Mouse (Mus musculus) adrenal gland (tissue): ENCODE data around the gene Lrch3.
"Not testable (repeated sequence)": the region's sequence is repeated elsewhere in the genome, so short reads cannot be mapped to it uniquely, and the experiment has no call there.

Source experiments
- intact Hi-C: fragments of 180-260 bp; cut with DNase I; formaldehyde crosslinking; loops from one replicate; pipeline ENCODE4 v1.15.1; 2025
- long read RNA-seq, 2 experiments: library from polyadenylated mRNA; unstranded; transcript quantifications; one replicate each; pipeline ENCODE4 v2.0.0; 2020; ENCODE audit warnings: borderline replicate concordance in 1 of 2; ENCODE audit not compliant: insufficient replicate concordance in 1 of 2

Lrch3 gene
- long read RNA-seq, experiment 1, full-length matches to known transcripts, result 1 of 8 reads
- long read RNA-seq, experiment 1, partial matches to known transcripts, result 2 of 8 reads
- long read RNA-seq, experiment 1, other reads (novel, unspliced or antisense), result 5 of 8 reads
- long read RNA-seq, experiment 2, full-length matches to known transcripts, result 2 of 16 reads
- long read RNA-seq, experiment 2, partial matches to known transcripts, result 9 of 16 reads
- long read RNA-seq, experiment 2, other reads (novel, unspliced or antisense), result 5 of 16 reads

DNA sequence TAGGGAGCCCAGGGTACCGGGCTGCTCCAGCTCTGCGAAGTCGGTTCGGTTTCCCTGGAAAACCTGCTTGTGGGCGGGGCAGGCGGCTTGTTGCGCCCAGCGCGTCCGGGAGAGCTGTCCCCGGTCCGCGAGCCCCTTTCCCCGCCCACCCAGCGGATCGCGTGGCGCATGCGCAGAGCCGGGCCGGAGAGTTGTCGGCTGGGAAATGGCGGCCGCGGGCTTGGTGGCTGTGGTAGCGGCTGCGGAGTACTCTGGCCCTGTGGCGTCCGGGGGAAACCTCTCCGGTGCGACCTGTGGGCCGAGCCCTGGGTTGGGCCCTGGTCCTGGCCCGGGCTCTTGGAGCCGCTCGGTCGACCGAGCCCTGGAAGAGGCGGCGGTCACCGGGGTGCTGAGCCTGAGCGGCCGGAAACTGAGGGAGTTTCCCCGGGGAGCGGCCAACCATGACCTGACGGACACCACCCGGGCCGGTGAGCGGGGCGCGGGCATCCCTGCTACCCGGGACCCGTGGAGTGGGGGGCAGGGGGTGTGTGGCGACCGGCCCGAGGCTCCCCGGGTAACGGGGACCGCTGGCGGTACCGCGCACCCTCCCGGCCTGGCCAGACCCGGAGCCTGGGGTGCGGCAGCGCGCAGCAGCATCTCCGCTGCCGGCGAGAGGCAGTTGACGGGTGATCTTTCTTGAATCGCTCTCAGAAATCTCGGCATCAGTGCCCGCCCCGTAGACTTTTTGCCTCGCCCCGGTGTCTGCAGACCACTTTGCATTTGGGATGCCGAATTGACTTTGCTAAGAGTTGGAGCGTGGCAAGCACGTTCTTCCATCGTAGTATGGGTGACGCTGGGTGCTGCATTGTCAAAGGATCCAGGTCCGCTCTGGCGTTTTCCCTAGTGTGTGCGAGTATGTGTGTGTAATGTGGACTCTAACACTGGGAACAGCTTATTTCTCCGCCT lies at the start of gene Lrch3:
Gene Lrch3, plus strand, starts transcription at position 164 of the 945 bp plus-strand sequence.
- intact Hi-C loops, result no loop called here

DNA sequence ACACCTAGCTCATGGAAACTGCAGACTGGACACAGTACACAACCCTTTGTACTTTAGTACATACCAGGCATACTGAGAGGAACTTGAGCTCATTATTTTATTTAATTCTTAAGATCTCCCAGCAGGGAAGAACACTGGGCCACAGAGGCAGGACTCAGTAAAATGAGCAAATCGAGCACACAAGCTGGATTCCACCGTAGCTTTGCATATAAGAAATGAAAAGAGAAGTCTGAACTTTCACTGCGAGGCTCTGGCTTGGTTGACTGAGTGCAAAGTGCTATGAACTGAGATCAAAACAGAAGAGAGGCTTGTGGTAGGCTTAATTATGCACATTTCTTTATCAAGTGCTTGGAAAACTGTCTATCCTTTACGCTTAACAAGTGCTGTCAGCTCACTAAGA lies 48.5 kb upstream of the Lrch3 start:
- intact Hi-C loops, result no loop called here

DNA sequence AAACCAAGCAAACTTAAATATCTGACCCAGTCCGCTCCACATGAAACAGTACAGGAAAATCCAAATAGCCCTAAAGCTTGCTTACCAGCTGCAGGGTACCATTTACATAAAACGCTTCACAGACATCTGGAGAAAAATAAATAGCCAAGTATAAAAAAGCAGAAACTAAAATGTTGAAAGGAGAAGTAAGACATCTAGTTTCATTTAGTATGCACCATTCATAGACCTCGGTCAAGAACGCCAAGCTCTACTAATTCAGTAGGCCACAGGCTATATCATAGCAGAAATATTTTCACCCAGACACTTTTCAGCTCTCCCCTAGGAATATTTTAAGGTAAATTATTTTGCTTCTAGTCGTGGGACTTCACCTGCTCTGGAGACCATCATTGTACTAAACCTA lies 47.2 kb upstream of the Lrch3 start:
- intact Hi-C loops, result no loop called here

DNA sequence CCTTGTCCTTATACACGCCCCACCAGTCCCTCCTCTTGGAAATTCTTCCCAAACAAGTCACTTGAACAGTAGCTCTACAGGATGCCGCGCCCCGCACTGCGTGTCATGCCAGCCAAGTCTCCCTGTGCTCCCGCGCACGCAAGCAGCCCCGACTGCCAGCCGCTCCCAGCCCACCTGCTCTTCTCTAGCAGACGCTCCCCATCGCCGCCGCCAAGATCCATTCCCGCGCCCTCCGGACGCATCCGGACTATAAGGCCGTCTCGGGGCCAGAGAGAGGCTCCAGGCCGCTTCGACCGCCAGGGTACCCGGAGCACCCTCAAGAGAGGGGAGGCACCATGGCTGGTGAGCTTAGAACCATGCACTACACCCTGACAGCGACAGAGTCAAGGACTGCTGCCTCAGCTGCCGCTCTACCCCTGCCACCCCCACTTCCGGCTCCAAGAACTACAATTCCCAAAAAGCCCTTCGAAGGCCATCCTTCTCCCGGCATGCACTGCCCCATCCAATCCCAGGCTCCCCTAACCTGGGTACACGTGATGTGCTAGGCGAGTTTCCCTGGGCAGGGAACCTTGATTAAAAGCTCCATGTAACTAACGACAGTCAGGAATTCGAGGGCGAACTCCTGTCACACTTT lies 45.9 kb upstream of the Lrch3 start:
- intact Hi-C loops, result no loop called here

DNA sequence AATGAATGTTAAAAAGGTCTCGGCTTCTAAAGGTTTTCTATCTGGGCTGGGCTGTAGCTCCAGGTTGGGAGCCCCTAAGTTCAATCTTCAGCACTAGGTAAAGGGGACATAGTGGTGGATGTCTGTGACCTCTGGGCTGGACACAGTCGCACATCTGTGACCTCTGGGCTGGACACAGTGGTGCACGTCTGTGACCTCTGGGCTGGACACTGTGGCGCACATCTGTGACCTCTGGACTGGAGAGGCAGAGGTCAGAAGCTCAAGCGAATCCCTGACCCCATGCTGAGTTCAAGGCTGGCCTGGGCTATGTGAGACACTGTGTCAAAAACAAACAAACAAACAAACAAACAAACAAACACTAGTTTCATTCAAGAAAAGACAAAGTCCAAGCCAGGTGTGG lies 43.7 kb upstream of the Lrch3 start:
- intact Hi-C loops, result no loop called here

DNA sequence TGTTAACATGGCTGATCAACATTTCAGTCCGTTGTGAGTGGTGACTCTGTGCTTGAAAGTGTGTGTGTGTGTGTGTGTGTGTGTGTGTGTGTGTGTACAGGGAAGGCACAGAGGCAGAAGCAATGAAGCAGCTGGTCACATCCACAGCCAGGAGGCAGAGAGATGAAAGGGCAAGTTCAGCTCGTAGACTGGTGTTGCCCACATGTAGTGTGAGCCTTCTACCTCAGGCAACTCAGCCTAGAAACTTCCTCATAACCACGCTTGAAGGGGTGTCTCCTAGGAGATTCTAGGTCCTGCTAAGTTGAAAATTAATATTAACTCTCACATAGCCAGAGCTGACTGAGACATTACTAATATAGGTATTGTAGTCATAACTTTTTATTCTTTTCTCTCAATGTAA lies 40.5 kb upstream of the Lrch3 start:
- intact Hi-C loops, result no loop called here

DNA sequence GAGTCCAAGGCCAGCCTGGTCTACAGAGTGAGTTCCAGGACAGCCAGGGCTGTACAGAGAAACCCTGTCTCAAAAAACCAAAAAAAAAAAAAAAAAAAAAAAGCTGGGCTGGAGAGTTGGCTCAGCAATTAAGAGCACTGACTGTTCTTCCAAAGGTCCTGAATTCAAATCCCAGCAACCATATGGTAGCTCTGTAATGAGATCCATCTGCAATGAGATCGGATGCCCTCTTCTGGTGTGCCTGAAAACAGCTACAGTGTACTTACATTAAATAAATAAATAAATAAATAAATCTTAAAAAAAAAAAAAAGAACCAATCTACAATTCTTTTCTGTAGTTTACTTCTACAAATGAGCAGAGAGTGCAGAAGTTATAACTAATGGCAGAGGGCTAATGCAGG lies 38.6 kb upstream of the Lrch3 start:
- intact Hi-C loops, result not testable (repeated sequence)

DNA sequence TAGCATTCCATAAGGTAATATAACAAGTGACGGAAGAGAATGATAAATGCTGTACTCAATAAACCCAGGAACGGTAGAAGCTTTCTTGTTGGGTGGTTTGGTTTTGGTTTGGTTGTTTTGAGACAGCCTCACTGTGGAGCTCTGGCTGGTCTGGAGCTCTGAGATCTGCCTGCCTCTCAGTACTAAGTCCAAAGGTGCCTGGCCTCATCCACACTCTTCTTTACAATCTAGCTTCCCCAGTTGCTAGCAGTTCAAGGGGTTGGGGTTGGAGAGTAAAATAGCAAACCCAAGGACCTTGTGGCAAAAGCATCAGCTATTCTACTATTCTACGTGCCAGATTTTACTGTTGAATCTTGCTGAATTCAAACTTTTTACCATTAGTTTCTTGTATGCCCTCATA lies 38.1 kb upstream of the Lrch3 start:
- intact Hi-C loops, result no loop called here

DNA sequence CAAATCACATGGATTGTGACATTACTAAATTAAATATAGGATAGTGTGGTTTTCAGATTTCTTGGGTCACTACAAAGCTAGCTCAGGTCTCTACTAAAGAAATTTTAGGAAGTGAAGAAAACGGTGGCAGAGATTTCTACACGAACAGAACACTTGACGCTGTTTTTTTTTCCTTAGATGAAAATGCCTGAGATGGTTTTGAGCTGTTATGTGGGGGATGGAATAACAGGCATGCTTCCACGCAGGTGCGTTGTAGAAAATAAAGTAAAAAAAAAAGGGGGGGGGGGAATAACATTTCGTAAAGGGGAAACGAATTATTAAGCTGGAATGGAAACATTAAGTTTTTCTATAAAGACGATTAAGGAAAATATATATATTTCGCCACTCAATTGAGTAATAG lies 37.1 kb upstream of the Lrch3 start:
- intact Hi-C loops, result no loop called here

DNA sequence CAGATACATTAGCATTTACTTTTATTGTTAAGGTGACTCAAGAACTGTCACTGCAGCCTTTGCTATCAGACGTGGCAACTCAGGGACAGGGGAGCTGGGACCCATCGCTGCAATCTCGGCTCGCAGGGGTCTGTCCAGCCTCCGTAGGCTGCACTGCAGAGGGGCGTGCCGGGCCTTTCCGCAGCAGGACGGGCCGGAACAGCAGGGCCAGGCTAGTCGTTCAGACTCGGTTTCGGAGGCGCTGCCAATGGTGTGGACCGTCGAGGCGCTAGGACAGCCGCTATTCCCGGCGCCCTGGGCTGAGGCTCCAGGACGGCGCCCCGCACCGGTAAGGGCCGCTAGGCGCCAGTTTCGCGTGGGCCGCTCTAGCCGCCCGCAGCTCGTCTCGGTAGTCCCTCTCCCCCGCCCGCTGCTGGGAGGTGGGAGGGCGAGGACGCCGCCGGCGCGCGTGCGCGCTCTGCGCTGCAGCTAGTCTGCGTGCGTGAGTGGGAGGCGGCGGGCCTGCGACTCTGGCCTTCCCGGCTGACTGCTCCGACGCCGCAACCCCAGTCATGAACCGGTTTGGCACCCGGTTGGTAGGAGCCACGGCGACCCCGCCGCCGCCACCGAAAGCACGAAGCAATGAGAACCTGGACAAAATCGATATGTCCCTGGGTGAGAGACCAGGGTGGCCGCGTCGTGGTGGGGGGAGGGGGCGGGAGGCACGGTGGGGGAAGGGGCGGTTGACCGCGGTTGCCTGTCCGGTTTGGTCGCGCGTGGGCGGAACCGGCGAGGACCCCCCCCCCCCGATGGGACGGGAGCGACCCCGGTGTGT lies 36.4 kb upstream of the Lrch3 start, which contains the start of the genes Fyttd1 and Rubcn:
Gene Fyttd1, plus strand, starts transcription at position 158 of the 814 bp plus-strand sequence.
Gene Rubcn, minus strand, starts transcription at position 424 of the 814 bp plus-strand sequence.
- intact Hi-C loops, result no loop called here

DNA sequence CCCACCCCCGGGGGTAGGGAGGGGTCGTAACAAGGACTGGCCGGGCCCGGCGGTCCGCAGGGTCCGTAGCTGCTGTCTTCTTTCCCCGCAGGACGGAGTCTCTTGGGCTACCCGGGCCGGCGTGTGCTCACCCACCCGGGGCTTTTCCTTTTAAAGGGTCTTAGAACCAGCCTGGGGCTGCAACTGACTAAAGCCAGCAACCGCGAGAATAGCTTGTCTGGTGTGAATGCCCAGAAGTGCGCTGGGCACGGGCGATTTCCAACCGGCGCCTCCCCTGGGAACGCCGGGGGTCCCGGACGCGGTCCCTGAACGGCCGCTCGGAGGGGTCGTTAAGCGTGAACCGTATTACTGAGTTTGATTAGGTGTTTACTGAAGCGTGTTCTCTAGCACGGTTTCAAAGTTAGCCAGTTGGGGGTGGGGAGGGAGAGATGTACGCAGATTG lies 35.7 kb upstream of the Lrch3 start:
- intact Hi-C loops, result no loop called here

DNA sequence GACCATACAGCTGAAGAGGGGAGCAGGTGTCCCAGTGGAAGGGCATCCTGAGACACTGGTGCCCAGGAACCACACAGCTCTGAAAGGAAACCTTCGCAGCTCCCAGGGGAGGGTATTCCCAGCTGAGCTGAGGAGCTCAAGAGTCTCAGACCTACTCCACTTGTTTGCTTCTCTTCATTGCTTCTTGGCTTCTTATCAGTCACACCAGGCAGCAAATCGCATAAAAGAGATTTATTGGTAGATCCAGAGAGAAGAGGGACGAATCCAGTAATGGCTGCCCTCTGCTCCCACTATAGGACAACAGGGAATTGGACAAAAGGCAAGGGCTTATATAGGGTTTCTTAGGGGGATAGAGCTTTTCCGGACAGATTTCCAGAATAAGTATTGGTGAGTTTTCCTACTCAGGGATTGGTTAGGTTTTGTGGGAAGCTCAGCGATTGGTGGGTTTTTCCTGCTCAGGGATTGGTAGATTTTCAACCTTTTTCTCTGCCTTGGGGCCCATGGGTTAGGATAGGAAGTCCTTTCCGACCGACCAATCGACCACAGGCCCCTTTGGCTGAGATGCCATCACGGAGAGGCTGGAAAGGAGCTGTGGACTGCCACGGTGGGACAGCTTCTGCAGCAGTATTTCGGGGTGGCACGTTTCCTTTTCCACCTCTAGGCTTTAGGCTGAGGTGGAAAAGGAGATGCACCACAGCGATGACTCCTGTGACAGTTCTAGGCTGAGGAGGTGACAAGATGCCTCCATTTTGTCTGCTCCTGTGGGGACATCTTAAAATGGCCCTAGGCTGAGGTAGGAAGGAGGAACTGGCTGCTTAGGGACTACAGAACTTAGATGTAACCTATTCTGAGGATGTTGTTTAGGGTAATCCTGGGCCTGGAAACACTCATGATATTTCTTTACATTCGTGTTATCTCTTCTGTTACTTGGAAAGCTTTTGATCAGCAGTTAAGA lies 34.7 kb upstream of the Lrch3 start:
- intact Hi-C loops, result no loop called here

DNA sequence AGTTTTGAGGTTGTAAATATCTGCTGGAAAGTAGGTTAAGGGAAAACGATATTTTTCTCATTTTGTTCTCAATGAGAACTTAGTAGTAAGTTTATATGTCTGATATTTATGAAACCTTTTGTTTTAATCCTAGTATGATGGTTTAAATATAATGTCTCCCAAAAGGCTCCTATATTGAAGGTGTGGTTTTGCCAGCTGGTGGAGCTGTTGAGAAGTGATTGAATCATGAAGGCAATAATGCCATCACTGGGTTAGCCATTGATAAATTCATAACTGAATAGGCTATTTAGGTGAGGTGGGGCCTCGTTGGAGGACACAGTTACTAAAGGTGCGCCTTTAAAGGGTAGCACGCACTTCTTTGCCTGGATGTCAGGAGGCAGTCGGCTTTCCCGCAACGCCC lies 32.4 kb upstream of the Lrch3 start:
- intact Hi-C loops, result no loop called here

DNA sequence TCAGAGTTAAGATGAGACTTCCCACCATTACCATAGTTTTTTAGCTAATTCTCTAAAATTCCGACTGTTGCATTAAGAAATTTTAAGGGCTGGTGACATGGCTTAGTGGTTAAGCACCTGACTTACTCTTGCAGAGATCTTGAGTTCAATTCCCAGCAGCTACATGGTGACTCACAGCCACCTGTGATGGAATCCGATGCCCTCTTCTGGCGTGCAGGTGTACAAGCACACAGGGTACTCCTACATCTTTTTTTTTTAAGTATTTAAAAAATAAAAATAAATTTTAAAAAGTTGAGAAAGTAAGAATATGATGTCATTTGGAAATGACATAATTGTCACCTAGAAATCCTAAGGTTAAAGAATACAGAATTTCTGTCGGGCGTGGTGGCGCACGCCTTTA lies 25.9 kb upstream of the Lrch3 start:
- intact Hi-C loops, result no loop called here

DNA sequence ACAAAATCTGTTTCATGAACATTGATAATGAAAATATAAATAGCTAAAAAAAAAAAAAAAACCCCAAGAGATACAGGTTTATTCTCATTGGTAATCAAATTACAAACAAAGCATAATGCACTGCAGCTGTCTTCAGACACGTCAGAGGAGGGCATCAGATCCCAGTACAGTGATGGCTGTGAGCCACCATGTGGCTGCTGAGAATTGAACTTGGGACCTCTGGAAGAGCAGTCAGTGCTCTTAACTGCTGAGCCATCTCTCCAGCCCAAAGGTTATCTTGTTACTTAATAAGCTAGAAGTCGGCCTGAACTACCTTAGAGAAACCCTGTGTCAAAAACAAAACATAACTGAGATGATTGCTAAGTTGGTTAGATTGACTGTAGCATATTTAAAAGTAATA lies 24.0 kb upstream of the Lrch3 start:
- intact Hi-C loops, result loop anchor here (5.0 kb wide), 1 partner anchor 78 kb away; the partner anchor contains the start of gene Smbd1

DNA sequence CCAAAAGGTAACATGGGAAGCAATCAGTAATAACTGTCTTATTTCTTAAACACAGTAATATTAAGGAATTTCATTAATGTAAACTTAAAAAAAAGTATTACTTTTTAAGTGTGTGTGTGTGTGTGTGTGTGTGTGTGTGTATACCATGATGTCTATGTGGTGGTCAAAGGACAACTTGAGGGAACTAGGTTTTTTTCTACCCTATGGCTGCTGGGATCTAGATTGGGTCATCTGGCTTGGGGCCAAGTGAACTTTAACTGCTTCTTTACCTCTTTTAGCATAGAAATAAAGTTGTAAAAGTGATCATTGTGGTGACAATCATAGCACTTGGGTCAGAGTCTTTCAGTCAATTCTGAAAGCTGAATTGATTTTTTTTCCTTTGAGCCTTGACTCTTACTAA lies 17.8 kb upstream of the Lrch3 start:
- intact Hi-C loops, result no loop called here

DNA sequence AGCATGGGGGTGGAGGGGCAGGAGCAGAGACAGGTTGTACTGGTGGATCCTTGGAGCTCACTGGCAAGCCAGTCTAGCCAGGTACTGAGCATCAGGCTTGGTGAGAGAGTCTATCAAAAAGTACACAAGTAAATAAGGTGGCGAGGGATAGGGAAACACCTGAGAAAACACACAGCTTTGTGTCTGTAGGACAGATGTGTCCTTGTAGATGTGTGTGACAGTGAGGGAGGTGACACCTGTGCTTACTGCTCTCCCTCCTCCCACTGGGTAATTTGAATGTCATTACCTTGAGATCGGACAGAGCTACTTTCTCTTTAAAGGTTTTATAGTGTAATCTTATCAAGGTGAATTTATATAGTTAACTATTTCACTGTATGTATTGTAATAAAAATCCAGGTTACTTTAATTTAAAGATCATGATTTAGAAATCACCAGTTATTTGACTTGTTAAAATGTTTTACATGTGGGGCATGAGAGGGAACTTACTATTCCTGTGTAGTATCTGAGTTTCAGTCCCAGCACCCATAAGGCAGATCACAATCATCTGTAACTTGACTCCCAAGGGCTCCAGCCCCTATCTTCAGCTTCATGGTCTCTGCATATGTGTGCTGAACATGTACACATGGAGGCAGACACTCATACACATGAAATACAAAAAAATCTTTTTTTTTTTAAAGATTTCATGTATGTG lies 12.4 kb upstream of the Lrch3 start:
- intact Hi-C loops, result loop anchor here (10.0 kb wide), 1 partner anchor 53 kb away; no protein-coding TSS in a partner anchor

DNA sequence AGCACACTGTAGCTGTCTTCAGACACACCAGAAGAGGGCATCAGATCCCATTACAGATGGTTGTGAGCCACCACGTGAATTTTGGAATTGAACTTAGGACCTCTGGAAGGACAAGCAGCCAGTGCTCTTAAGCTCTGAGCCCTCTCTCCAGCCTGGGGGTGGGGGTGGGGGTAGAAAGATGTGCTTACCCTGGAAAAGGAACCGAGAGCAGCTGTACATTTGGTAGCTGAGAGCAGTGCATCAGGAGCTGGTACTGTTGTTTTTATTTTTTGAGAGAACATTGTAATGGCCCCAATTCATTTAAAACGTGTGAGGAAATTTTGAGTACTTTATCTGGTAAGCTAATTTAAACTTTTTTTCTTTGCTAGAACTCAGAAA lies 11.9 kb upstream of the Lrch3 start:
- intact Hi-C loops, result loop anchor here (10.0 kb wide), 1 partner anchor 53 kb away; no protein-coding TSS in a partner anchor

DNA sequence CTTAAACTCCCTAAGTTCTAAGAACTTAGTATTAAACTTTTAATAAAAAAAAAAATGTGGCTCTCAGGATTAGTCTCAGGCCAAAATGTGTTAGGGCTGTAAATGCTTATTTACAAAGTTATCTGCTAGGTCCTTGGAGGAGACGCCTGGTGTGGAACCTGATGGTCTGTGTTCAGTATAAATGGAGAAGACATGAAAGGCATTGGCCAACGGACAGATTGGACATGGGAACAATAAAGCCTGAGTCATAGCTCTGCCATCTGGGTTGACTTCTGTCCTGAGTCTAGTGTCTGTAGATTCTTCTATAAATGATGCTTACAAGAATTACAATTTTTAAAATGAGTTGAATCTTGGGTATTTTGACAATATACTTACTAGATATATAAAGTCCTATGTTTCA lies 7.7 kb upstream of the Lrch3 start:
- intact Hi-C loops, result loop anchor here (10.0 kb wide), 1 partner anchor 49 kb away; no protein-coding TSS in a partner anchor
